Mouse (Mus musculus): ENCODE measurements at regions not wholly inside any gene's neighbourhood (a gene's known extent, or its start where the extent isn't known, plus 50 kb on each side); places are given as distances from the start of the nearest gene placed in this dataset.

DNA sequence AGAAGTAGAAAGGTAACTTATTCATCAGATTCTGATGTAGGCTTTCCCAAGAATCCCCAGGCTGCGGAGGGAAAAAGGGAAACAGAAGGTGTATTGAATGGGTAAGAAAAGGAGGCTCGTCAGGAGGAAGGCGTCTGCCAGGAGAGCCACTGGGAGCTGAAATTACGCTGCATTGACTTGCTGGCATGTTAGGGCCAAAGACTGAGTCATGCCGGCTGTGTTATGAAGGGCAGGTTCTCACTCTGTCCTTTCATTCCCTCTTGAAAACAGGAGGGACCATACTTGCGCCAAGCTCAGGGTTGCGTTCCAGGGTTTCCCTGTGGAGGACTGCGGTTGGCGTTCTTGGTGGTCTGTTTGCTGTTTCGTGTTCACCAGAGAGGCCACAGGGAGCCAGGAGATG is 128.3 kb upstream of the Krr1 start:
- intact Hi-C loops (cut with DNase I): no loop called here
- DNase-seq: no peak

DNA sequence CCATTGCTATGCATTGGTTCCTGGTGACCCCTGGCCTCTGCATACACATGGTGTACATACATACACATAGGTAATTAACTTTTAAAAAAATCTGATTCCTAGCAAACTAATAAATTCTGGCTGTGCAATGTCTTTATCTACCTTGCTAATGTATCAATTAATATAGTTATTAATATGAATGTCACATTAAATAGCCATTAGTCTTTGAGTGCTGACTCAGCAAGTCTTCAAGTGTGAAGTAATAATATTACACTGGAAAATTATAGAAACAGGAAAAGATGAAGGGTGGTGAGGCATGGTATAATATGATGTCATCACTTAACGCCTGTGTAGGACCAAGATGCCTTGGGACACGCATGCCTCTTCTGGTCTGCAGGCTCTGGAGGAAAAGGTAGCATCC is 126.5 kb upstream of the Krr1 start:
- DNase-seq: no peak
- intact Hi-C loops (cut with DNase I): no loop called here

DNA sequence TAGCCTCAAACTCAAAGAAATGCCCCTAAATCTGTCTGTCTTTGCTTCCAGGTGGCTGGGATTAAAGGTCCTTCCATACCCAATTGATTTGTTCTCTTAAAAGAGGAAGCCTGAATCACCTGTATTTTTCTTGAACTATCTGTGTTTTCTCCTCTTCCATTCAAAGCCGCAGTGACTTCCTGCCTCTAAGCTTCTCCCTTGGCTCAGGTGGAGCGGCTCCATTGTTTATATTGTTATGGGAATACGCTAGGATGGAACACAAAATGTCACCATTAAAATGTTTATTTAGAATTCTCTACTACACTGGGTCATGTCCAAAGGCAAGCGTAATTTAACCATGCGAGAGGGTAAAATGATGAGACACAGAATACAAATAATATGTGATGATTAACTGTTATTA is 118.2 kb upstream of the Krr1 start:
- intact Hi-C loops (cut with DNase I): no loop called here
- DNase-seq: no peak

DNA sequence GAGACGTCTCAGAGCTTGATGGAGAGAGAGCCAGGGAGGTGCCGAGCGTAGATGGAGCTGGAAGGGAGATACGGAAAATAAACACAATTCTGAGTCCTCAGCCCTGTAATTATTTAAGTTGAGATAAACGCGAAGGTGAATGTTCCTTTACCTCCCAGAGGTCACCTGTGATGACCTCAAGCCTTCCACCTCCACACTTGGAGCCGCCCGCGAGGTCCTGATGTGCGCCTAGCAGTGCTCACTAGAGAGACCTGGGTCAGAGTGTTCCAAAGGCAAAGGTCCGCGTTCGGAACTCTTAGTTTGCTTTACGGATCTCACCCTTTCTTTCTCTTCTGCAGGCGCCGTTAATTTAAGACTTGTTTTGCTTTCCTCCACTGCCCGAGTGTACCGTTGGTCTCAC is 117.0 kb upstream of the Krr1 start:
- intact Hi-C loops (cut with DNase I): no loop called here
- no peak for DNase-seq

DNA sequence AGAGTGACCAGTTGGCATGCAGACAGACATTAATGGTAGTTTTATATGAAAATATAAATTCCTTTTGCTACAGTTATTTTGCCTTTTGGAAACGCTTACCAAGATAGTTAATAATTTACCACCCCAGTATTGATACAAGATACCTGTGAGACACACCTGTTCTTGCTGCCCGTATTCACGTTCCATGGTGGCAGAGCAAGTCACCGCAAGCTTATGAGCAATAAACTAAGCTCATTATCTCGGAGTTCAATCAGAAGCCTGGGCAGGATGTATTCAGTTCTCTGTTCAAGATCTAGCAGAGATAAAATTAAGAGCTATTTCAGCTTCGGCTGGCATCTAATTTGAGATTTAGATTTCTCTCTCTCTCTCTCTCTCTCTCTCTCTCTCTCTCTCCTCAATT is 114.1 kb upstream of the Krr1 start:
- no peak for DNase-seq
- intact Hi-C loops (cut with DNase I): no loop called here

DNA sequence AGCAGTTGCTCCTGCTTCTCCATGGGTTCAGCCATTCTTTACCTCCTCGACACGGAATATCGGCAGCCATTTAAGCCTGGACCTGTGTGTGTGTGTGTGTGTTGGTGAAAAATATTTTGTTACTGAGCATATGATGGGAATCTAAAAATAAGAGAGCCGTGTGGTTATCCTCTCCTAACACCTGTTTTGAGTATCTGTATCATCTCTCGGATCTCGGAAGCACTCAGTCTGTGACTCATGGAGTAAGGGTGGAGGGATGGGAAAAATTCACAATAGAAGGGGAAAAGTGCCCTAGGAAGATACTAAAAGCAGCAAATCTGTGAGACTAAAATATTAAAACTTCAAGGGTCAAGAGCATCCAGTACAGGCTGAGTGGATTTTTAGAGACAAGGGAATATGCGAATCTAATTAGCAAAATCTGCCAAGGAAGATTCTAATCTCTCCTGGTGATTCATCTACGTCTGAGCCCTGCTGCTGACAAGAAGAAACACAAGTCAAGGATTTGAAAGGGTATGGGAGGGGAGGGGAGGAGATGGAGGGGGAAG is 107.1 kb upstream of the Krr1 start:
- intact Hi-C loops (cut with DNase I): no loop called here
- DNase-seq: no peak

DNA sequence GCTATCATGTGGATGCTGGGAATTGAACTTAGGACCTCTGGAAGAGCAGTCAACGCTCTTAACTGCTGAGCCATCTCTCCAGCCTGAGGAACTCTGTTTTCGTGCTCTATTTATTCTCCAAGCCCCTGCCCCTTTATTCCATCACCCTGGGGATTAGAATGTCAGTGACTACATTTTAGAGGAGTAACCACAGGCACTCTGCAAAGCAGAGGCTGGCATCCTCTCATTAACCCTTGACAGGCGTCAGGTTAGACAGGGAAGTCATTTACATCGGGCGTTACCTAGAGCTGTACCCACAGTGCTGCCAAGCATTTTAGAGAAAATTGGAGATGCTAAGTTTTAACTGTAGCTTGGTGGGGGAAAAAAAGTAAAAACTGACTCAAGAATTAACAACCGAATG is 105.4 kb upstream of the Krr1 start:
- no peak for DNase-seq
- intact Hi-C loops (cut with DNase I): no loop called here

DNA sequence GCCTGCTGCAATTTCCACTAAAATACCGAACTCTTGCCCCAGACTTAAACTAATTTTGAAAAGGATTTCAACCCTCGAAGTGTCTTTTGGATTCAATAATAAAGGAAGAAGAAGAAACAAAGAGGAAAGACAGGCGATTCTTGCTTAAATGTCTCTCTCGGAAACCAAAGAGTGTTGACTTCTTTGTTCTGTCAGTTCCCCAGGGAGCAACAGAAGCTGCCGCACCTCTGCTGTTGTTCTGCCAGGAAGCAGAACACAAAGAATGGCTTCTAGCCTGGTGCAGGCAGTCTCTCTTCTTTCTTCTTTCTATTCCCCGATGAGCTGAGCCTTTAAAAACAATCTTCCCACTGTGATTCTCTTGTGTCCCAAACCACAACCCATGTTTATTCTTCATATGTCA is 104.9 kb upstream of the Krr1 start:
- intact Hi-C loops (cut with DNase I): no loop called here
- DNase-seq: no peak

DNA sequence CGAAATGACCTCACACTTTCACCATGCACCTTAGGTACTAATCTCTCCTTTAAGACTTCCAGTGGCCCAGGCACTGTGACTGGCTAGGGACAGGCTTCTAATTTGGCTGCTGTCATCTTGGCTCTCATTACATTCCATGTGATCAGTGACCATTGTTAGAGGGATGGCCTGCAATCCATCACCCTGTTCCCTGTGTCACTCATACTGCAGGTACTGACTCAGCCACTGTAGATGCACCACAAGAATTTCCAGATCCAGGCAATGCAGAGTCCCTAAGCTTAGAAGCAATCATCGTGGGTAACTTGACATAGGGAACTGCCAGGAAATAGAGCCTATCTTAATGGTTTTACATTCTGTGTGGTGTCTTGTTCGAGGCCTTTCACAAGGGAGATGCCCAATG is 92.1 kb upstream of the Krr1 start:
- no peak for DNase-seq
- intact Hi-C loops (cut with DNase I): no loop called here

DNA sequence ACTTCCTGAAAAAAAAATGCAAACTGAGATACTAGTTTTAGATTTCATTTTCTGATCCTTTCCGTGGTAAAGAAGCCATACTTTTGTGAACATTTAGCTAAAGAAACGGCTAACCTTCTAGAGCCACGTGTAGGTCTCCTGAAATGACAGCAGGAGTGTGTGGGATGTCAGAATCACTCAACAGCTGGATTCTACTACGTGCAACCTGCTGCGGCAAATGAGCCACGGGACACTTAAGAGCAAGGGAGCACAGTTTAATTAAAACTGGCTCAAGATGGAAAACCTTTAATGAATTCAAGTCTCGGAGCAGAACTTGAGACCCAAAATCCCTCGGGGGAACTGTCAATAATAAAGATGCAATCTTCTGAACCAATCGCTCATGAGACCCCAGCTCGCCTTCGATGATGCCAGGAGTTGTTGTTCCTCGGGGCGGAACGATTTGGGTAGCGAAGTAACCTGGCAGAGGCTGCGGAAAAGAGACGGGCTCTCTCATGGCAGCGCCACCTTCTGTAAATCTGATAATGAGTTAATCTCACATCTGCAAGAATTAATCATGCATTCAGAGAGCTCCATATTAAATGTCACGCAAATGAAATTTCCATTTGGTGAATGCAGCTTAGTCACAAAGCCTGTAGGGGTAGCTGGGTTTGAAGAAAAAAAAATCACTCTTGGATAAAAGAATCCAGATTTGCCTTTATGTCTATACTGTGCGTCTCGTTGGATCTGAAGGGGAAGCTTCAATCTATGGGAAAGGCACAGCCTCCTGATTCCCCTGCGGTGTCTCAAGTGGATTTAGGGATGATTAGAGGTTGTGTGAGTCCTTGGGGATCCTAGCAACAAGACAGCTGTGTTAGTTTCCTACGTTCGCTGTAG is 90.9 kb upstream of the Krr1 start:
- intact Hi-C loops (cut with DNase I): no loop called here
- no peak for DNase-seq

DNA sequence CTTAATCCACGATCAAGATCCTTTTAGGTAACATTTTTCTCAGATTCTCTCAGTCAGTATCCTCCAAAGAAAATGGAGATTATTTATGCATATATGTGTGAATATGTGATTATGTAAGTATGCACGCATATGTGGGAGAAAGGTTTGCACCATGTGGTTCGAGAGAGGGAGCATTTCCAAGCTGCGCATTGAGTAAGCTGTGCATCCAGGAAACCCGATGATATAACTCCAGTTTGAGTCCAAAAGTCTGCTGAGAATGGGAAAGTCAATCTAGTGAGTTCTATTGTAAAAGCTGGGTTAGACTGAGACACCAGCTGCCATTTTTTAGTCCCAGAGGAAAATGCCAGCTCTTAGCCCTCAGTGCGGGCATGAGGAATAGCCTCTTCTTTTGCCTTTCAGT is 89.9 kb upstream of the Krr1 start:
- no peak for DNase-seq
- intact Hi-C loops (cut with DNase I): no loop called here

DNA sequence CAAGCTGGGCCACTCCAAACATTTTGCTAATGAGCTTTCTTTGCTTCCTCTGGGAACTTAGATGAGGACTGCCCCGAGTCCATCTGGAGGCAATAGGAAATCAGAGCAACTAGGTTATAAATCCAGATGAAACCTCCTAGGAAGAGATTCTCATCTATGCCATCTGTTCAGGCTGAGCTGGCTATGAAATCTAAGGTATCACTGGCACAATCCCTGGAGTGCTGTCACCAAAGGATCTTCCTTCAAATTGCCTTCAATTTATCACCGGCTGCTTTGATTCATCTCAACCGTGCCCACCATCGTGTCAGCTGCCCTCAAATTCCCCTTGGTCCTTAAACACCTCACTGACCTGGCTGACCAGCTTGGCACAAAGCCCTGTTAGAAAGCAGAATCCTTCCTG is 87.8 kb upstream of the Krr1 start:
- intact Hi-C loops (cut with DNase I): no loop called here
- no peak for DNase-seq

DNA sequence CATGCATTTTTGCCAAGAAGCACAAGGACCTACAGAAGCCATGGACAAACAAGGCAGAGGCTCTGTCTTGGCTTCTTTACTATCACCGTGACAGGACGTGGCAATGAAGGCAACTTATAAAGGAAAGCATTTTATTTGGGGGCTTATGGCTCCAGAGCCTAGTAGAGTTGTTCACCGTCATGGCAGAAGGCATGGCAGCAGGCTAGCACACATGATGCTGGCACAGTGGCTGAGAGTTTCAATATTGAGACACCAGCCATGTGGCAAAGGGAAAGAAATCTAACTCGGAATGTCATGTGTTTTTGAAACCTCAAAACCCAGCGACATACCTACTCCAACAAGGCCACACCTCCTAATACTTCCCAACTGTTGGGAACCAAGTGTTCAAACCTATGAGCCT is 83.4 kb upstream of the Krr1 start:
- no peak for DNase-seq
- intact Hi-C loops (cut with DNase I): no loop called here

DNA sequence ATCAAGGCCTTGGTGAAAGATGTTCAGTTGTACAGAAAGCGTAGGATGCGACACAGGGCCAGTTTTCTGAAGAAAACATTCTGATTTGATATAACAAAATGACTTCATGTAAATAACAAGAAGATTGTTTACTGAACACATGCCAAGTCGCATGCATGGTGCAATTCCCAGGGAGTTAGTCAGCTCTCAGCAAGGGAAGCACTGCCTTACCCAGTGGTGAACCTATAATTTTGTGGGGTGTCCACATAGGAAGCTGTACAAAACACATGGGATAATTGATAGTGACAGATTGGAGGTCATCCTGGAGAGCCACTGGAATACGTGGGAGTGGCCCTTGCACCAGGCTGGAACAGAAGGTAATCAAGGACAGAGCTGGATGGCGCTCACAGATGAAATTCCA is 79.0 kb upstream of the Krr1 start:
- intact Hi-C loops (cut with DNase I): no loop called here
- DNase-seq: no peak

DNA sequence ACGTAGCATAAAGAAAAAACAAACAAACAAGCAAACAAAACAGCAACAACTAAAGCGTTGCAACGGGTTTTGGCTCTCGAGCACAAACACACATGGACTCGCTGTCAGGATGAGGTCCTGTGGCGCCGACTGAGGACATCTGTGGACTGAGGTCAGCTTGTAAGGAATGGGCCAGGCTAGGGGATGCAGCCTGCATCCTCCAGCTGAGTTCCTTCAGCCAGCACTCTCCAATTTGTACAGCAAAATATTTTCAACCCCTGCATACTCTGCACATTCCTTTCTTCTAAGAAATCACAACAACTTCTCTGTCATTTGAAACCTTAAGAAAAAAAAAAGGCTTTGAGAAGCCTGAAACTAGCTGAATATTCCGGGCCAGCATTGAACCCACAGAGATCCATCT is 78.5 kb upstream of the Krr1 start:
- DNase-seq: peak; percentile 24 to 46
- intact Hi-C loops (cut with DNase I): no loop called here

DNA sequence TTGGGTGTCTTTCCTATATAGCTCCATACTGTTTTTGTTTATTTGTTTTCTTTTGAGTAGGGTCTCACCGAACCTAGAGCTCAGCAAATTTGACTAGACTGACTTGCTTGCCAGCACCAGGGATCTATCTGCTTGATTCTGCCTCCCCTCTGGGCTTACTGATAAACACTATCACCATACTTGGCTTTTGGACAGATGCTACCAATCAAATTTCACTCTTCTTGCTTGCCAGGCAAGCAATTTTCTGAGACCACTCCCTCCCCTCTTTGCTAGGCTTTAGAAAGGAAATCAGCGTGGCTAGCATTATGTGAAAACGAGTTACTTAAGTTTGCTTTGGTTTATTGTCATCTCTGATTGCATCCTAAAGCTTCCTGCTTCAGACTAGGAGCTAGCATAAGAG is 75.1 kb upstream of the Krr1 start:
- no peak for DNase-seq
- intact Hi-C loops (cut with DNase I): no loop called here

DNA sequence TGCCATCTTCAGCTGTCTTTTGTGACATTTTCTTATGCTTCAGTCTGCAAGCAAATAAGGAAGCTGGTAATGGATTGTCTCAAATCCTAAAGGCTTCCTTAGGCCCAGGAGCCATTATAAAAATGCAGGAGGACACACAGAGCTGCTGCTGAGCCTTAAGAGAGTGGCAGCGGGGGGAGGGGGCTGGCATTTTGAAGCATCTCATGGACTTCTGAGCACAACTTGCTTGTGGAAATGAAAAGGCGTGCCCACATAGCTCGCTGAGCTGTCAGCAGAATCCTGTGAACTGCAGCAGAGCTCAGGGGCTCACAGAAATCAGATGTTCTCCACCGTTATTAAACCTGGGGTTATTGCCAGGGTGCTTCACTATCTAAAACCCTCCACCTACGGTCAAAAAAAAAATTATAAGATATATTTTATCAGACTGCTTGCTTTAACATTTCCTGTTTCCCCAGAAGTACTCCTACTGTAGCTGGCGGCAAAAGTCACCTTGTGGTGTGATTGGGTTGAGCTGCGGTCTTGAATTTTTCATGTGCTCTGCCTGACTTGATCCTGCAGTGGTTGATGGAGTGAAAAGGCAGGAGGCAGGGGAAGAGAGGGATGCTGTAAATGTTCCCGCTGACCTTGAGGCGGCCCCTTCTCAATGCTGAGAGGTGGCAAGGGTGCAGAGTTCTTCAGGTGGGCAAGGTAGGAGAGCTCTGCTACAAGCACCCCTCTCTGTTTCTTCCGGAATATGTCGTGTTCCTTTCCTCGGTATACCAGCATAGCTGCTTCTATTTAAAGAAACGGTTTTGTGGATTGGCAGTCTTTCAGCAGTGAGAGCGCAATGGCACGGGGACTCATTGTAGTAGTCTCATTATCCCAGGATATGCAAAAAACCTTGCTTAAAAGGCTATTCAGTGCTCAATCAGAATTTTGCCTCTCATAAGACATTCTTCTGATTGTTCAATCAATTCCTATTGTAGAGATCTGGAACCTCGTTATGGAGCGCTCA is 71.4 kb upstream of the Krr1 start:
- DNase-seq: no peak
- intact Hi-C loops (cut with DNase I): no loop called here

DNA sequence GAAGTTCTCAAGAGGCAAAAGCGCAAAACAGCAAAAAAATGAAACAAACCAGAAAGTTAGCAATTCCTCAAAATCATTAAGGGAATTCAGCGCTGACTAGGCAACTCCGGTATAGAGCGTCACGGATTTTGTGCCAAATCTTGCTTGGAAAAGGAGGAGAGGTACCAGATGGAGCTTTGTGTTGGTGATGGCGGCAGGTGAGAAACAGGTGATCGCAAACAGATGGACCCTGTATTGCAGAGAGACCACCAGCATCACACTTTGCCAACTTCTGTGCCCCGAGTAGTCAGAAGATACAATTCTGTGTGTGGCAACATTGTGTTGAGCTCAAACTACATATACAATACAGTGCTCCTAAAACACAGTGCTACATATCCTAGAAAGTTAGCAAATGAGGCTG is 68.5 kb upstream of the Krr1 start:
- intact Hi-C loops (cut with DNase I): no loop called here
- DNase-seq: no peak

DNA sequence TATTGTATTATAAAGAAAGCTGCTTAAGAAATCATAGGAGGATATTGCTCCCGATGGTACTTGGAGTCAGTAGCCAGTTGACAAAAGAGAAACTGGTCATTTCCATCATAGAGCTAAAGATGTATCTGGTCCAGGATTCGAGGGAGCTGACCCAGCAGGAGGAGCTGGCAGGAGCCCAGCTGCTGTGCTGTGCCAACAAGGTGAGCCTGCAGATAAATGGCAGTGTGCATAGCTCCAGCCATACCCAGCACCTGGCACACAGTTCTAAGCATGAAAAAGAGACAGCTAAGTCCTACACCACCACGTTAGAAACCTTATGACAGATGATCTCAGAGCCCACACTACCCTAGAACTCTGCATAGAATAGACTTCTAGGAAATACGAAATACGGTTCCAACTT is 64.6 kb upstream of the Krr1 start:
- intact Hi-C loops (cut with DNase I): no loop called here
- DNase-seq: no peak

DNA sequence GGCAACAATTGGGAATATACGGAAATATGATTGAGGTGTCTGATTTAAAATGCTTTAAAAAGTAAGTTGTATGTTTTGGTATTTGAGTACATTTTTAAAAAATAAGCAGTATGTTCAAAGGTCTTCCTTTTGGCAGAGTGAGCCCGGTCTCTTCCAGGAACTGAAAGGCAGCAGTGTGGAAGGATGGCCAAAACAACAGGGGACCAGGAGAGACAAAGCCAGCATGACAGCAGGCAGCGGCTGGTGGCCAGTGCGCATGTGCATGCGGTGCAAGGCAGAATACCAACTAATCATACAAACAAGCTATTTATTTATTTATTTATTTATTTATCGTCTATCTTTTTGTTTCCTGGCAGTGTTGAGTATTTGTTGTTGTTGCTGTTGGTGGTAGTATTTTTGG is 59.9 kb upstream of the Krr1 start:
- intact Hi-C loops (cut with DNase I): no loop called here
- DNase-seq: peak; percentile 24 to 35

DNA sequence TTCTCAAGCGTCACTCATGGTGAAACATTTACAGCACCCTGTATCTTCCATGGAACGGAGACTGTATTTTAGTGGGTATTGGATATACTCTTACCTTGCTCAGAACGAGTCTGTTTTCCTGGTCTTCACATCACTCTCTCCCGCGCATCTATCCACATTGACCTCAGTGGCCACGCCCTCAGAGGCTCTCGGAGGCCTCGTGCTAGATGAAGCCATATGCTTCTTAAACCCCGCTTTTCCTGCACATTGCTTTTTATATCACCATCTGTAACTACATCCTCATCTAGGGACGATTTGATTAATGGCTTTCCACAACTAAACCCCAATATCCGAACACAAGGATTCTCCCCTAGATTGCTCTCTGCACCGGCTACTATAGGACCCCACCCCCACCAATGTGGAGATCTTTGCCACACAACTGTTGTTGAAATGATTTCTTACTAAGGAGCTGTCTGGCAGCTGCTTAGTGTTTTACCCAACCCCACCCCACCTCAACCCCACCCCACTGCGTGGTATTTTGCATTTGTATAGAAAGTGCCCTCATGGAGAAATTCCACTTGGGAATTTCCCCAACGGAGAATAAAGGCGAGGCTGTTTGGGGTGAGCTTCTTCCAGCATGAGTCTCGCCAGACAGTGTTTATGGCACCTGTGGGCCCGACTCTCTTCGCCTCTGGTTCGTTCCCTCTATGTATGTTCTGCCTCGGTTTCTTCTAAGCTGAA is 59.2 kb upstream of the Krr1 start:
- DNase-seq: no peak
- intact Hi-C loops (cut with DNase I): no loop called here

All from heart, postnatal 36 days (tissue).